Mouse (Mus musculus) myocyte (in vitro differentiated cells): ENCODE results near the gene Rnls.

Source experiments
- E2F4 ChIP-seq: IDR thresholded peaks from one replicate; pipeline ENCODE4 v1.6.1; 2011; ENCODE audit warnings: mild to moderate bottlenecking, control low read depth, moderate library complexity; ENCODE audit not compliant: insufficient read depth
- MAX ChIP-seq: IDR thresholded peaks from one replicate; pipeline ENCODE4 v1.6.1; 2011; ENCODE audit warnings: low read depth, mild to moderate bottlenecking, control low read depth
- MYOD1 ChIP-seq, 3 experiments: IDR thresholded peaks; one replicate each; pipeline ENCODE4 v1.6.1; 2011; ENCODE audit warnings: control low read depth in 2 of 3, low read depth in 2 of 3, mild to moderate bottlenecking in 2 of 3, moderate library complexity in 1 of 3; ENCODE audit not compliant: insufficient read length in 2 of 3, control insufficient read depth in 1 of 3
- POLR2AphosphoS2 ChIP-seq: IDR thresholded peaks from one replicate; pipeline ENCODE4 v1.6.1; 2011; ENCODE audit warnings: low read depth, control low read depth; ENCODE audit not compliant: insufficient read length
- SRF ChIP-seq: IDR thresholded peaks from one replicate; pipeline ENCODE4 v1.6.1; 2011; ENCODE audit warnings: low read depth; ENCODE audit not compliant: control insufficient read depth, insufficient read length
- TCF3 ChIP-seq: IDR thresholded peaks from one replicate; pipeline ENCODE4 v1.6.1; 2011; ENCODE audit warnings: low read depth, control low read depth; ENCODE audit not compliant: insufficient read length
- USF1 ChIP-seq: IDR thresholded peaks from one replicate; pipeline ENCODE4 v1.6.1; 2011; ENCODE audit warnings: low read depth, mild to moderate bottlenecking, control low read depth, moderate library complexity

DNA sequence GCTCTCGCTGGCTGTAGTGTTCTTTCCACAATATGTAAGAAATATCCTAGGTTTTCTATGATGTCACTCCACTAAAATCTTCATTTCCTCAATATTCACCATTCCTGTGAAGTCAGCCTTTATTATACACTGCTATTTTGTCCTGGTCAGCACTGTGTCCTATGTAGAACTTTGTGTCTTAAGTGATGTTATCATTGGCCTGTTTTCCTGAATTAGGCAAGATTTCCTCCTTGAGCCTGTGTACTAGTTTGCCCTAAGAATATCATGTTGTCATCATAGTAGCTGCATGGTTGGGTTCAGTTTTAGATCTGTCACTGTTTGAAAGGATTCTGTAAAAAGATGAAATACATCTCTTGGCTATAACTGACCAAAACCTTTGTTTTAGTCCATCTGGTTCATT lies 203.3 kb downstream of the Rnls start:
- TF ChIP-seq POLR2AphosphoS2 (no peak), SRF (no peak), TCF3 (no peak), MAX (no peak), E2F4 (no peak), USF1 (no peak), MYOD1 (IDR thresholded peaks at IDR 0.05; ENCODE audit: control insufficient read depth in 1 of 3, insufficient read length in 2 of 3, low read depth in 2 of 3) (no peak)
